14 mouse cellular contexts compared by ENCODE assay signal in the genomic region with DNA sequence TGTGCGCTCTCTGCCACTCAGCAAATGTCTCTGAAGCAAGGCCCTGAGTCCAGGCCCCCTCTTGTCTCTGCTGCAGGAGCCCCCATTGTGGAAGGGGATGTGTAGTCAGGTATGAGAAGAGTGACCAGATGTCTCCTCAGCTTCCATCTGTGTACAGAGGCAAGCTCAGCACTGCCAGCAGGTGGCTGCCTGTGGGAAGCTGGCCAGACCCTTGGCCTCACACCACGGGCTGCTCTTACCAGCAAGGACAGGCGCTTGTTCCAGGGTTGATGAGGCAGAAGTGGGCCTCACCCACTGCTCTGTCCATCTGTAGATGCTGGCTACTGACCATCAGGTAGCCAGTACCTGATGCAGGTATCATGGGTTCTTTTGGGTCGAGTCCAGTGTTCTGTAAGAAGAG.
DNase-seq lines count a peak whose midpoint lies in the region; TF ChIP-seq lines count a peak whose summit lies in the region.
"Had no signal": no experiment of that assay in that cellular context is flagged by ENCODE, and none has a peak within 500 bp of the region (broad histone marks: within the 10 kb centered on the region; RNA-seq: fewer than 3 reads in every experiment).

No protein-coding gene starts in this region.

- TF ChIP-seq POLR2A in heart, adult 2 months (IDR thresholded peaks at IDR 0.05; ENCODE audit: insufficient read depth, low read depth, low read length) = no peak

- H3K27me3 ChIP-seq in heart, adult 2 months (ENCODE audit: control insufficient read depth, insufficient read depth, low read length) = no peaks in the 10 kb centered on the region
- H3K27me3 ChIP-seq: hindbrain, embryonic 15.5 days; kidney, embryonic 15.5 days had no signal

- TF ChIP-seq EP300 in heart, adult 2 months (IDR thresholded peaks at IDR 0.05; ENCODE audit: insufficient read depth, low read depth, low read length) = 0 out of 2 replicates have a peak, but pooled peaks have one; percentile 23

- peak; percentile 50 to 54 for DNase-seq in heart, adult 2 months
- DNase-seq in heart, adult 11 months = no peak
- DNase-seq in ovary, postnatal 36 days (ENCODE audit: low spot score) = peak; percentile 33
- DNase-seq in ovary, postnatal 10 days (ENCODE audit: low spot score) = no peak
- peak; percentile 15 to 57 for DNase-seq in gastrocnemius, adult 8-10 months (ENCODE audit: low spot score in 2 of 2)
- DNase-seq in layer of hippocampus, postnatal 10 days (ENCODE audit: low spot score in 2 of 2) = no peak
- no peak for DNase-seq in spleen, adult 18-20 months
- no peak for DNase-seq in layer of hippocampus, adult 8-10 months (ENCODE audit: low spot score in 2 of 2)
- DNase-seq: adrenal gland, postnatal 25 days; layer of hippocampus, adult 9-11 months; lung, embryonic 14.5 days had no signal

- TF ChIP-seq CTCF in heart, adult 2 months (IDR thresholded peaks at IDR 0.05) = peak; percentile 68

- H3K36me3 ChIP-seq in heart, adult 2 months (ENCODE audit: control insufficient read depth, insufficient read depth, low read length) = no peaks in the 10 kb centered on the region
- H3K36me3 ChIP-seq: hindbrain, embryonic 15.5 days; kidney, embryonic 15.5 days had no signal

- no peak overlapping the region for H3K27ac ChIP-seq in heart, adult 2 months
- H3K27ac ChIP-seq: hindbrain, embryonic 15.5 days; kidney, embryonic 15.5 days had no signal

- WGBS in heart, adult 2 months = 69% methylated on average over 4 of the region's 4 CpGs

- H3K79me2 ChIP-seq in heart, adult 2 months (replicated peaks; ENCODE audit: control insufficient read depth, insufficient read depth, low read length) = no peaks in the 10 kb centered on the region

- H3K4me1 ChIP-seq in heart, adult 2 months (ENCODE audit: control insufficient read depth, insufficient read depth, low read length) = no peaks in the 10 kb centered on the region
- H3K4me1 ChIP-seq: megakaryocyte, embryonic 14.5 days had no signal

- no peak overlapping the region for H3K4me3 ChIP-seq in heart, adult 2 months
- H3K4me3 ChIP-seq: hindbrain, embryonic 15.5 days; kidney, embryonic 15.5 days; megakaryocyte, embryonic 14.5 days had no signal

- H3K9ac ChIP-seq in heart, adult 2 months (ENCODE audit: low read depth, low read length) = no peak overlapping the region
- H3K9ac ChIP-seq: hindbrain, embryonic 15.5 days; kidney, embryonic 15.5 days; lung, embryonic 14.5 days had no signal

- intact Hi-C loops in heart, adult 2 months (cut with DNase I) = loop anchor here (5.0 kb wide), 1 partner anchor 92 kb away; no protein-coding TSS in a partner anchor

Comparison
In these comparisons a context has a peak if more than half of its experiments do, and no peak if none do; other contexts are left out.
1. DNase-seq: peak in heart, adult 2 months (2 of 2), ovary, postnatal 36 days (single experiment) and gastrocnemius, adult 8-10 months (2 of 2); none in heart, adult 11 months (single experiment), ovary, postnatal 10 days (single experiment), layer of hippocampus, postnatal 10 days (0 of 2), spleen, adult 18-20 months (0 of 2) and layer of hippocampus, adult 8-10 months (0 of 2).